Mouse (Mus musculus) cerebral cortex, adult 2 months (tissue): Measurements from ENCODE around the gene Dusp16.

Experiments
- WGBS: fragments of 180-500 bp; shearing (Covaris S2); methylation state at CpG from one replicate; pipeline ENCODE4 v1.1.7; 2018; 5-methylcytosine and 5-hydroxymethylcytosine counted together

The Dusp16 gene

DNA sequence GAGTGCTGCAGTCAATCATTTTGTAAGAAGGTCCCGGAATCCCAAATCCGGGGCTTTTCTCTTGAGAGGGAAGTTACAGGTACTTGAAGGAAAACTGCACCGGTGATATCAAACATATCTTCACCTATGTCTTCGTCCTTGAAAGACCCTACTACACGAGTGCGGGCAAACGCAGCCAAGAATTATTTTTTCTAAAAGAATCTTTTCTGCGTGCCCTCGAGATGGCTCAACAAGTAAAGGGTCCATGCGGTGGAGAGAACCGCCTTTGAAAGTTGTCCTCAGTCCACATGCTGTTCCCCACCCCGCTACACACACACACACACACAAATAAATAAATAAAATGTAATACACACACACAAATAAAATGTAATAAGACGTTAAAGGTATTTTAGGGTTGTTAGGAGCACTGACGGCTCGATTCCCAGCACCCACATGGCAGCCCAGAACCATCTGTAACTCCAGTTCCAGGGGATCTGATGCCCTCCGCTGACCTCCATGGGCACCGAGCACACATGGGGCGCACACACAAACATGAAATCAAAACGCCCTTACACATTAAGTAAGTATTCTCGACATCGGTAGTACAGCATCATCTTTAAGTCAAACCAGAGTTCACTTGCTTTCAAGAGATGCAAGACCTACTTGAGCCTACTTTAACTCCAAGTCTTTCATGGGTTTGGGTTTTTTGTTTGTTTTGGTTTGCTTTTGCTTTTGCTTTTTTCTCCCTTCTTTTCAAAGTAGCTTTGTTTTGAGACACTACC is 801 bp upstream of the Dusp16 start:
- WGBS: 55% methylated on average over 21 of the region's 21 CpGs

GRCm38 (mm10) chr6:134791251-134792118 is 940 bp downstream of the Dusp16 start:
- WGBS: 4% methylated on average over 46 of the region's 46 CpGs

- WGBS: 83% methylated on average over 6 of the region's 6 CpGs
Measured at GRCm38 (mm10) chr6:134789100-134789499, 3.3 kb downstream of the Dusp16 start.

DNA sequence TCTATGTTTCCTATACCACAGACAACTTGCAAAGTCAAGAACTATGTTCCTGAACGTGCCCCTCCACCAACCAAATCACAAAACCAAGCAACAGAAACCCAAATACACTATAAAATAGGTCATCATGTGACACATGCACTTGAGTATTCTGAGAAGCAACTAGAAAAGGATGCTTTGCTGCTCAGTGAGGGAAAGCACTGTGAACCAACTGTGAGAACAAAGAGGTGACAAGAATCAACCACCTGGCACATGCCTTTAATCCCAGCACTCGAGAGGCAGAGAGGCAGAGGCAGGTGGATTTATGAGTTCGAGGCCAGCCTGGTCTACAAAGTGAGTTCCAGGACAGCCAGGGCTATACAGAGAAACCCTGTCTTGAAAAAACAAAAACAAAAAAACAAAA is 6.0 kb downstream of the Dusp16 start:
- 72% methylated on average over 3 of the region's 3 CpGs for WGBS

DNA sequence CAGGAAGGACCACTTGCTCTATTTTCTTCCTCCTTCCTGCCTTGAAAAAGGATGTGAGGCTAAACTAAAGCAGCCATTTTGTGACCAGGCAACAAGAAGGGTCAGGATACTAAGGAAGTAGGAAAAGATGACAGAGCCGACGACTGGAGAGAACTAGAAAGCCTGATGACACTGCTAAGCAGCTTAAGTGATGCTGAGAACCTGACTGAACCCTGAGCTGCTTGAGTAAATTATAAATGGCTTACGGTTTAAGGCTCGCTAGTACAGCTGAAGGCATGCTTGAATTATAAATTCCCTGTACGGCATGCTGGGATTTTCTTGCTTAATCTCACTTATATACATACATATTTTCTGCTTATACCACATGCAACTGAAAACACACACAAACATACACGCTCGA is 9.5 kb downstream of the Dusp16 start:
- 97% methylated on average over 7 of the region's 7 CpGs for WGBS

- WGBS: 78% methylated on average over 7 of the region's 7 CpGs
Measured at GRCm38 (mm10) chr6:134781494-134781913, 10.9 kb downstream of the Dusp16 start.

DNA sequence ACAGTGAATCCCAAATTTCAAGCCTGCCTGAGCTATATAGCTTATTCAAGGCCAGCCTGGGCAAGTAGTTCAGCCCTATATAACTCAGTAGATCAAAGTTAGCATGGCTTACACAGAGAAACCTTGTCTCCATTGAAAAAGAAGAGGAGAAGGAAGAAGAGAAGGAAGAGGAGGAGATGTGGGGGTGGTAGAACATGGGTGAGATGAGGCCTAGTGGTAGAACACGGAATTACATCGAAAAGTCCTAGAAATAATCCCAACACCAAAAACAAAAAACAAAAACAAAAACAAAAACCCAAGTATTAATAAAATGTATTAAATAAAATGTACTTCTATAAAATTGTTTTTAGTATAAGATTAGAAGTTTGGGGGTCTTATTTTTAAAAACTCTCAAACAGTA is 12.4 kb downstream of the Dusp16 start:
- 74% methylated on average over 2 of the region's 2 CpGs for WGBS

- 57% methylated on average over 3 of the region's 3 CpGs for WGBS
Measured at GRCm38 (mm10) chr6:134773961-134774360, 18.5 kb downstream of the Dusp16 start.

DNA sequence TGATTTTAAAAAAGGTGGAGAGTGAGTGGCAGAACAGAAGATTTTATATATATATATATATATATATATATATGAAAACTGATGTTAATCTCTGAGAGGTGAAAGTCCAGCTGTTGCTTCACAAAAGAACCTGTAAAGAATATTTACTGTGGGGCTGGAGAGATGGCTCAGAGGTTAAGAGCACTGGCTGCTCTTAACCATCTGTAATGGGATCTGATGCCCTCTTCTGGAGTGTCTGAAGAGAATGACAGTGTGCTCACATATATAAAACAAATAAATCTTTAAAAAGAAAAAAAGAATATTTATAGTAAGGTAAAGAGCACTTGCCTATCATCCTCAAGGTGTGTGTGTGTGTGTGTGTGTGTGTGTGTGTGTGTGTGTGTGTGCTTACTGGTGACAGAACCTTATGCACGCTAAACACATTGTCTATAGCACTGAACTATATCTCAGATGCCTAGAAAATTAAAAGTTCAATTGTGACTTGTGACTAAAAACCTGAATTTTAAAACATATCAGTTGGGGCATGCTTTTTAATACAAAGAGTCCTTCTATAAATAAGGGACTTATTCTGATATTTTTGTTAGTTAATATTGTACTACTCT is 19.0 kb downstream of the Dusp16 start:
- 94% methylated on average over 1 of the region's 1 CpGs for WGBS

DNA sequence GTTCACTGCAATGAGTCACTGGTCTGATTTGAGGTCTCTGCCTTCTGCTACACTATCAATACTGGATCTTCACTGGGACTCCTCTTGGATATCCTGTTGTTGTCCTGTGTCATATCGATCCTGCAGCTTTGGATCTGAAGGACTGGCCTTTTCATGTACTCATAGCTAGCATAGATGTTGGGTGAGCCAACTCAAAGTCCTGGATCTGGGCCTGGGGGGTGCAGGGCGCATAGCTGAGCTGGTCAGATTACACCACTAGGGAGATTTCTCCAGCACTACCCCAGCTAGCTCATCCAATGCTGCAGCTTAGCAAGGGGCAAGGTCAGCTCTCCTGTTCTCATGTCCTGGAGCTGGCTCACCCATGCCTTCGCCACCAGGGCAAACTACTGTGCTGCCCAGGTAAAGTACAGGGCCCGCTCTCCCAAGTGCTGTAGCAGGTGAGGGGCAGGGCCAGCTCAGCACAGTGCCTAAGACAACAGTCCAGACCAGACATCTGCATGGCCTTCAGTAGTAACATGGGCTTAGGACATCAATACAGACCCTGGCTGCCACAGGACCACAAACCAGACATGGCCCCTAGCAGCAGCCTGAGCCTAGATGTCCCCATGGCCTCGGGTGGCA is 27.9 kb downstream of the Dusp16 start:
- WGBS: 85% methylated on average over 5 of the region's 5 CpGs

GRCm38 (mm10) chr6:134763436-134763835 is 29.0 kb downstream of the Dusp16 start:
- WGBS: 66% methylated on average over 1 of the region's 1 CpGs

- WGBS: 67% methylated on average over 2 of the region's 2 CpGs
Measured at GRCm38 (mm10) chr6:134761808-134762207, 30.6 kb downstream of the Dusp16 start.

- 64% methylated on average over 5 of the region's 5 CpGs for WGBS
Measured at GRCm38 (mm10) chr6:134760926-134761544, 31.4 kb downstream of the Dusp16 start.

GRCm38 (mm10) chr6:134756058-134756457 is 36.4 kb downstream of the Dusp16 start:
- WGBS: 88% methylated on average over 4 of the region's 4 CpGs

GRCm38 (mm10) chr6:134753858-134754257 is 38.6 kb downstream of the Dusp16 start:
- 91% methylated on average over 11 of the region's 11 CpGs for WGBS

GRCm38 (mm10) chr6:134753412-134753811 is 39.0 kb downstream of the Dusp16 start:
- 92% methylated on average over 4 of the region's 4 CpGs for WGBS

DNA sequence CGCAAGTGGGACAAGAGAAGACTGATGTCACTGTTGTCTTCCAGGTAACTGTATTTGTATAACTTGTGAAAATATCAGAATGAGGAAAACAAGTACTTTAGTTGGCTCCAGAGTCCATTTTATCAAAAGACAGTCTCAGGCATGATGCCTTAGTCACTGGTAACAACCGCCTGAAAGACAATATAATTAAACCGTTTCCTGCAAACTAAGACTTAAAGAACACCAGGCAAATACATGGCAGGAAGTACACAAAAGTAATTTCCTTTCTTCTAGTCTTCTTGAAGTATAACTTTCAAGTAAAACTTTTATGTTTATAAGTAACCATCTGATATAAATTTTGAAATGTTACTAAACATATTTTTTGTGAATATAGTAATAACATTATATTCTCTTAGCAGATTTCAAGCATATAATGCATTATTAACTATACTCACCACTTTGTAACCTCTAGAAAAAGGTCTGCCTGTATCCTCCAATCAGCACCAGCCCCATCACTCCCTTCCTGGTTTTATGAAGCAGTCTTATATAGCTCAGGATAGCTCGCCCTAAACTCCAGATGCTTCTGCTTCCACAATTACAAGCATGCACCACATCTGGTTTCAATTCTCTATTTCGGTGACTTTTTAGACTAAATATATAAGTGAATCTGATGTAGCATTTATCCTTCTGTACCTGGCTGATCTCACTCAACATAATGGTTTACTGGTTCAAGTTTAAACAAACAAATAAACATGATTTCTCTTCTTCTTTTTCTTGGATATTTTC is 40.4 kb downstream of the Dusp16 start:
- 82% methylated on average over 5 of the region's 5 CpGs for WGBS

DNA sequence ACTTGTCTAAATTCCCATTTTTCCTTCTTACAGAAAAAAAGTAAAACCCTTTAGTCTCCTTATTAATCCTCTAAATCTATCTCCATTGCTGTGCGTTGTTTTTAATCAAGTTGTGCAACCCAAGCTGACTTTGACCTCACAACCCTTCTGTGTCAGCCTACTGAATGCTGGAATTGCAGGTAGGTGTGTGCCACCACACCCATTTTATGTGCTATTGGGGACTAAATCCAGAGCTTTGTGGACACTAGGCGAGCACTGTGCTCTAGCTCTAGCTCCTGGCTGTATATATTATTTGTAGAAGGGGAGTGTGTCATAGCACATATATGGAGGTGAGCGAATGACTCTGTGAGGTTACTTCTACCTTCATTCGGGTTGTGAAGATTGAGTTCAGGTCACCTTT is 41.3 kb downstream of the Dusp16 start:
- WGBS: over 99% methylated on average over 4 of the region's 4 CpGs

- 73% methylated on average over 3 of the region's 3 CpGs for WGBS
Measured at GRCm38 (mm10) chr6:134748126-134748525, 44.3 kb downstream of the Dusp16 start.

DNA sequence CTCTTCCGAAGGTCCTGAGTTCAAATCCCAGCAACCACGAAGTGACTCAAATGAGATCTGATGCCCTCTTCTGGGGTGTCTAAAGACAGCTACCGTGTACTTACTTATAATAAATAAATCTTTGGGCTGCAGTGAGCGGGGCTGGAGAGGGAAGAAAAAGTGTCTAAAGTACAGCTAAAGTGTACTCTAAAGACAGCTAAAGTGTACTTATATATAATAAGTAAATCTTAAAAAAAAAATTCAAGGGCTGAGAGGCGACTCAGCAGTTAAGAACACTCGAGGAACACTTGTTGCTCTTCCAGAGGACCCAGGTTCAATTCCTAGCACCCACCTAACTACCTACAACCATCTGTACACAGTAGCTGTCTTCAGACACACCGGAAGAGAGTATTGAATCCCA is 46.5 kb downstream of the Dusp16 start:
- 97% methylated on average over 7 of the region's 7 CpGs for WGBS

- WGBS: 55% methylated on average over 3 of the region's 3 CpGs
Measured at GRCm38 (mm10) chr6:134736853-134737252, 55.6 kb downstream of the Dusp16 start.
